Mouse (Mus musculus): Measurements from ENCODE around the gene Atp5f1.

DNA sequence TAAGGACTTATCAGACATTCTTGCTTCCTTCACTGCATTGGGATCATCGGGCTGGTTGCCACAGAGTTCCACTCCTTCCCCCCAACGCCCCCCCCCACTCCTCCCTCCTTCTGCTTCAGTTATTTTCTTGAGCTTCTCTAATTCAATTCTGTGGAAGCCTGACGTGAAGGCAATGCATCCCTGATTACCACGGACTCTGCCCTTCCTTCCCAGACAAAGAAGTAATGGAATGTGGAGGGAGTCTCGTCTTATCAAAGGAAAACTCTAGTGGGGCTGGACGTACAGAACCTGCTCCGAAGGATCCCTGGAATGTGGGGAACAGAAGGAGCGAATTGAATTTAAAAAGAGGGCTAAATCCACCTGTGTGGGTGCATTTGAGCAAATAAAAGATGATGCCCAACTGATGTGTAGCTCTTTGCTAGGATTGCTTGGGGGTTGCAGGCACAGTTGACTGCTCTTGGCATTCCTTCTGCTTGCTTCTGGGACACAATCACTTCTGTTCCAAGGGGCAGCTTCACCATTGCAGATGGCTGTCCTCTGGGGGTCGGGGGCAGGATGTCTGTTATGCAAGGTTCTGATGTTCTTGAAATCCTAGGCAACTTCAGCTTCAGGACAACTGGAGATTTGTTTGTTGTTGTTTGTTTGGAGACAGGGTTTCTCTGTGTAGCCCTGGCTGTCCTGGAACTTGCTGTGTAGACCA lies 51.8 kb downstream of the Atp5f1 start:
- TF ChIP-seq CTCF (IDR thresholded peaks at IDR 0.05; ENCODE audit: insufficient read depth, low read depth, low read length): no peak
- no peak for TF ChIP-seq POLR2A (IDR thresholded peaks at IDR 0.05; ENCODE audit: insufficient read depth, low read depth, low read length)
